Mouse (Mus musculus) cerebellum, adult 9-10 months (tissue): ENCODE measurements around the gene Tenm2.
A peak's percentile ranks its signal among the peaks of the same experiment; 100 is the strongest.

Experiments used
- DNase-seq: peaks from one replicate; pipeline ENCODE4 v3.0.0; 2022

Gene Tenm2

GRCm38 (mm10) chr11:36257187-36257586 lies 978.6 kb downstream of the Tenm2 start:
- DNase-seq, result no peak

DNA sequence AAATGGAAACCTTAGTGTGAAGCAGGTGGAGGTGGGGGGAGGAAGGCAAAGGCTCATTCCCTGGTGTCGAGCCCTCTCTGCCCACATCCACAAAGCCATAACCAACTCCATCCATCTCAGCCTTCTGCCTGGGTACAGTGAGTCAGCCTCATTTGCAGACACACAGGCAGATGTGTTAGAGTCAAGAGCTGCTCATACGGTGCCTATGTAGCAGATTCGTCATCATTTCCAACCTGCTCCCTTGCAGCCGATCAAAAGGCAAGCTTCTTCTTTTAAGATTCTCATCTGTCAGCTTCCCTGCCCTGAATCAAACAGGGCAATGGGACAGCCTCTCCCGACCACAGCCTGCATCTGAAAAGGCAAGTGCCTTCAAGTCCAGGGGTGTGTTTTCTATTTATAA lies 979.0 kb downstream of the Tenm2 start:
- no peak for DNase-seq

DNA sequence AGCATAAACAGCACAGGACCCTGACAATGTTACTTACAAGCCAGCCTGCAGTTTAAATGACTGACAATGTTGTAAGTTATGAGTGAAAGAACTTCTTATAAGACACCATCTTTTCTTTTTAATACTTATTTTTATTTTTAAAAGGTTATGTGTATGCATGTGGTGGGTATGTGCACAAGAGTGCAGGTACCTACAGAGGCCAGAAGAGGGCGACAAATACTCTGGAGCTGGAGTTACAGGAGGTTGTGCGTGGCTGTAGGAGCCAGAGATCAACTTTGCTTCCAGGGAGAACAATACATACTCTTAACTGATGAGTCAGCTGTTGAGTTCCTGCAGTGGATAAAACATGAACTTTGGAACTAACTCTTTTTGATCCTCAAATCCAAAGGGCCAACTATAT lies 981.7 kb downstream of the Tenm2 start:
- no peak for DNase-seq

DNA sequence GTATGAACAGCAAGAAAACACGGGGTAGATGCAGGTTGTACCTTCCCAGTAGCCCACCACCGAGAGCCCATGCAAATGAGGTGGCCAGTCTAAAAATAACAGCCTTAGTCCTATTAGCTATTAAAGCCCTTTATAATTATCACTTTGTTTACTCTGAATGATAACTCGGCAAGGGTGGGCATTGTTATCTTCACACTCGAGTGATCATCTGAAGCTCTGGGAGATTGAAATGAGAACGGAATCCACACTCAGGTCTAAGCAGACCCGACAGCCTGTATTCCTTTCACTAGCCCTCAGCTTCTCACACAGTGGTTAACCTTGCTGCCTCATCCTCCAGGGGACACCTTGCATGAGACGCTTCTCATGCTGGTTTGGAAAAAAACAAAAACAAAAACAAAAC lies 985.7 kb downstream of the Tenm2 start:
- no peak for DNase-seq

DNA sequence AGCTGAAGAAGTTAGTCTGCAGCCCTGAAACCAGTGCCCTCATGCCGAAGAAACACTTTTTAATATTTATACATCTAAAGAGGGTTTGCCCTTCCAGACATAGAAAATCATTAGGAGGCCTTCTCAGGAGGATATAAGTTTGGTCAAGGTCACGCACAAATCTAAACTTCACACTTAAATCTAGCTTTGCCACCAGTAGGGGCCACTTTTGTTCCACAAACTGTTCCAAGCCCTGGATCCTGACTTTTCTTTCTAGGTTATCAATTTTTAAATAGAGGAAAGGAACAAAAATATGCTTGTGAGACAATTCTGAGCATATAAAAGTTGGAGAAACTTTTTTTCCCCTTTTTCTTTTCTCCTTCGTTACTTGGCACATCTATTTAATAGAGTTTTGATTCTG lies 989.6 kb downstream of the Tenm2 start:
- no peak for DNase-seq

DNA sequence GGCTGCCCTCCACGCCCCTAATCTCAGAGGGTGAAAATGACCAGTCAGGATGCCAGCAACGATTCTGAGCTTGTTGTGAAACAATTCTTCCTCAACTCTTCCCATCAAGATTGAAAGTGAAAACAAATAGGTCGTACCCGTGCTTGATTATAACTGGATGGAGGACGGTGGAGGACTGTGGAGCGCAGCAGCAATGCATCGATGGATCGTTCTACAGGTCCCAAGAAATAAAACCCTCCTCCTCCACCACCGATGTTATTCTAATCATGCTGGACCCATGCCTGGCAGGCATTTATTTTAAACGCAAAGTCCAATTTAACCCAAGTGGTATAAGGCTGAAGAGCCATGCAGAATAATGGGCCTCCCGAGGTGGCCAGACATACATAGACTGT lies 991.3 kb downstream of the Tenm2 start:
- DNase-seq, result no peak

DNA sequence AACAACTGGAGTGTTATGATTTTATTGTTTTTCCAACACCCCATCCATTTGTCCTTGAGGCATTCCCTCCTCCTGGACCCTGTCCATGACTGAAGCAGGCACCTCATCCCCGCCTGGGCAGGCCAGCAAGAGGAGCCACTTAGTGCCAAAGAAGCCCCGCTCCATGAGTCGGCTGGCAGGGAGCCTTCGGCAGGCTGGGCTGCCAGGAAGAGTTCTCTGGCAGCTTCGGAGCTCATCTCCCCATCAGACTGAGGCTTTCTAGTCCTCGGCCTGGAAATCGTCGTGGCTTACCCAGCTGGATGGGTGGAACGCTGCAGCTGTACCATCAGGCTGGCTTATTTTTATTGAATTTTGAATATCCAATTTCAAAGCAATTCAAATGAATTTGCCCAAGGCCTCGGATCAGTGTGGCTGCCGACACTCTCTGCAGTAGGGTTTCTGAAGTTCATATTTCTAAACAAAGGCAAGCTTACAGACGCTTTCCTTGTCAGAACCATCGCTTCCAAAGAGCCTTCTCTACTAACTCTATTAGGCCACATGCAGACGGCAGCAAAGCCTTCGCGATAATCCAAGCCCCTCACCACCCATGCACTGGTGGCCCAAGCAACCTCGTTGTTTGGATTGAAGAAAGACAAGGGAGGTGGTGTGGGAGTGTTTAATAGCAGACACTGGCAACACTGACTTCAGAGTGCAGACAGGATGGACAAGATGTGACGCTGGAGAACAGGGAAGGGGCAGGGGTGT lies 991.8 kb downstream of the Tenm2 start:
- peak; percentile 32 for DNase-seq

- DNase-seq, result no peak
These were observed 996.9 kb downstream of the Tenm2 start for GRCm38 (mm10) chr11:36238890-36239289.

GRCm38 (mm10) chr11:36228654-36229053 lies 1007.1 kb downstream of the Tenm2 start:
- DNase-seq, result no peak

DNA sequence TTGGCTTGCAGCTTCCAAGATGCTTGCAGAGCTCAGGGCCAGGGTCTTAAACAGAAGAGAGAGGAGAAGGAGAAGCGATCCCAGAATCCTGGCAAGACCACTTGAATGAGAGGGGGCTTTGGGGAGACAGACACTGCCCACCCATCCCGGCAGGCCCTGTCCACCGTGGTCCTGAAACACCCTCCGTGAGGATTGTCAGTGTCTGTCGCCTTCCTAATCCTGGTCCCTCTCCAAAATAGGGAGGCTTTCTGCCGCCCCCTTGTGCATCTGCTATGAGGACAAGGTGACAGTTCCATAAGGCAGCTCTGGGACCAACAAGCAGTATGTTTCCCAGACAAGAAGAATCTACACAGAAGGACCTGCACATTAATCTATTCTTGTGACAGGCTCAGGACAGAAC lies 1007.6 kb downstream of the Tenm2 start:
- DNase-seq, result no peak

GRCm38 (mm10) chr11:36226061-36226460 lies 1009.7 kb downstream of the Tenm2 start:
- DNase-seq, result no peak

- no peak for DNase-seq
These were observed 1011.9 kb downstream of the Tenm2 start for GRCm38 (mm10) chr11:36223716-36224439.

- no peak for DNase-seq
These were observed 1013.7 kb downstream of the Tenm2 start for GRCm38 (mm10) chr11:36222071-36222470.

- peak; percentile 90 for DNase-seq
These were observed 1014.3 kb downstream of the Tenm2 start for GRCm38 (mm10) chr11:36221271-36221975.

DNA sequence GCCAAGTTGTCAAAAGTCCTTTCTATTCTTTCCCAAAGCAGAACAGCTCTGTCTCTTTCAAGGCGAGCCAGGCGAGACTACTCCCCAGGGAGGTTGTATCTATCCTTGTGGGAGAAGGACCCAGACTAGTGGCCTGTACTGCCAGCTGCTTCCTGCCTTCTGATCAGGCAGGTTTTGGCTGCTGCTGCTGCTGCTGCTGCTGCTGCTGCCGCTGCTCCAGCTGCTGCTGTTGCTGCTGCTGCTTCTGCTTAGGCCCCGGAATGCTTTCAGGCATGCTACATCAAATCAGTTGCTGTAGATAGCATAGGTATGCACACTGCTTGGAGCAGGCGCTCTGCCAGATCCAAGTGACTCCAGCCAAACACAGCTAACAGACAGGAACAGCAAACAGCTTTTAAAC lies 1015.1 kb downstream of the Tenm2 start:
- DNase-seq, result no peak

DNA sequence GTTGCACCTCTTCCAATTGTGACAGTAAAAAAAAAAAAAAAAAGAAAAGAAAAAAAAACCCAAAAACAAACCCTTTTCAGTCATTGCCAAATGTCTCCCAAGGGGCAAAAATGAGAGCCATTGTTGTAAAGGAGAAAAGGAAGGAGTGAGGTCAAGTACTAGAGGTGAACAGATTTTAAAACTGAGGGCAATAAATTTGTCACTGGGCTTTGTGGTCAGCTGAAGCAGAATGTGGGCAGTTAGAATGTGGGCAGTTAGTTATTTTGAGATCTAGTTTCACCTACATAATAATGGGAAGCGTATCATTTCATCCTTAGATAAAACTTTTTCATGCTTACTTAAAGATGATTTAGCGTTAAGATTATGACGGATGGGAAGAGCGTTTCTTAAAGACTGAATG lies 1016.2 kb downstream of the Tenm2 start:
- no peak for DNase-seq

GRCm38 (mm10) chr11:36214589-36214988 lies 1021.2 kb downstream of the Tenm2 start:
- DNase-seq, result no peak

DNA sequence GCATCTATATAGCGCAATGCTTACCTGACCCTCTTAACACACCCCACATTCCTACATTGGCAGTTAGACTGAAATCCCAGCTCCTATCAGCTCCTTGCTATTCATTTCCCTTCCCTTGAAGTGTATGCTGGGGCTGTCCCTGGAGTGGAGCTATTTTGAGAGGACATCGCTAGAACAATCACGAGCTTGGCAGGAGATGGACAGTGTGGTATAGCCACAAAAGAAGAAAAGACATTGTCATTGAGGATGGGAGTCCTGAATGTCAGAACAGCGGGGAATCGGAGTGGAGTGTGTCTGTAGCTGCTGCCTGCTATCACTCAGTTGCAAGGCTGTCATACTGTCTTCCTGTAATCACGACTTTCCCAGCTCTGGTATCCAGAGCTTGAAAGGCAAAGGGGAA lies 1031.4 kb downstream of the Tenm2 start:
- no peak for DNase-seq

DNA sequence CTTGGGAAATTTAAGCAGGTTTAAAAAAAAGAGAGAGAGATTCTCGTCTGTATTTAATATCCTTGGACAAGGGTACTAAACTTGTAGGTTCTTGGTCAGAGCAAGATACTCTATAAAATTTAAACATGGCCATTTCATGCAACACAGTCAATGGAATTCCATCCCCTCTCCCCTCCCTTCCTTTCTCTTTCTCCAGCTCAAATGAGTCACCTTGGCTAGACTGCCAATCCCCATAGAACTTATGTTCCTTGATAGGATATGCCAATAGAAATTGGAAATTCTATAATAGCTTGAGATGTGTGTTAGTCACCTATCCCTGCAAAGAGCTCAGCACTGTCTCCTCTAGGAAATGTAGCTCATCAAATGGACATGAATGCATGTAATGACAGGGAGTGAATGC lies 1031.9 kb downstream of the Tenm2 start:
- DNase-seq, result no peak

GRCm38 (mm10) chr11:36194348-36194747 lies 1041.4 kb downstream of the Tenm2 start:
- DNase-seq, result no peak

DNA sequence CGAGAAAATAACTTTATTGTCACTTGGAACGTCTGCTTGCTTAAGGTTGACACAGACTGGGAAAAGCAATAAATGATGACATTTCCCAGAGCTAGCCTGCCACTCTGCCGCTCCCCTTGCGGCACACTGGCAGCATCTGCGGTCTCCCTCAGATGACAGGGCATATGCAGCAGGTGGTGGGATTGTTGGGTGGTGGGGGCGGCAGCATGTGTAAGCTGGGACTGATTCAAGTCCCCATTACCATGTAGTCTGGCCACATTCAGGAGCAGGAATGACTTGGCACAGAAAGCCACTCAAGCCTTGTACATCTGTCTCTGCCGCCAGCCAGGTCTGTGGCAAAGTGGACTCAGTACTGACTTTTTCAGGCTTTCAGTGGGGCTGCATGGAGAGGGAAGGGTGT lies 1059.7 kb downstream of the Tenm2 start:
- DNase-seq, result no peak

GRCm38 (mm10) chr11:36173076-36173690 lies 1062.6 kb downstream of the Tenm2 start:
- no peak for DNase-seq

GRCm38 (mm10) chr11:36172520-36172919 lies 1063.2 kb downstream of the Tenm2 start:
- no peak for DNase-seq

GRCm38 (mm10) chr11:36171991-36172390 lies 1063.8 kb downstream of the Tenm2 start:
- no peak for DNase-seq
